Mouse (Mus musculus) adrenal gland, postnatal 14 days (tissue): Measurements from ENCODE around the gene Map3k5. TPM values are rescaled to one million over a fixed set of nuclear protein-coding genes. Genes with fewer than 3 reads are reported as not detected.

Source experiments
- DNase-seq: peaks from one replicate; pipeline ENCODE4 v3.0.0; 2021; ENCODE audit warnings: mixed read lengths
- total RNA-seq: library from RNA; stranded (reverse); gene quantifications from 2 replicates; pipeline ENCODE4 v1.2.3, GENCODE M21; 2021

Gene Map3k5
- total RNA-seq, 1 experiment from 2014 or later: 23.3 TPM

DNA sequence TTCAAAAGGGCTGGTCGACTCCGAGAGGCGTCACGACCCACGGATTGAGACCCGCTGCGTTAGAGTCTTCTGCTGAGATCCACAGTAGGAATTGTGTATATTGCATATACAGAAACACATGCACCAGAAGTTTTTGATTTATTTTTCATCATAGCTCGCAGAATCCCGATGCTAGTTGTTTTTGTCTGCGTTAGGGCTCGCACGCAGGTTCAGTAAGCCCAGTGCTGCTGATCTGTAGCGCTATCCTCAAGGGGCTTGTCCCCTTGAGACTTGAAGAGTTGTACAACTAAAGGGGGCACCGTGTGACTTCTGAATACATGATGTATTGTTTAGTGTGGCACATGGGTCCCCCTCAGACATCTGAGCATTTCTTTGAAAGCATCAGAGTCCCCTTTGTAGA lies 172.8 kb downstream of the Map3k5 start:
- no peak for DNase-seq

DNA sequence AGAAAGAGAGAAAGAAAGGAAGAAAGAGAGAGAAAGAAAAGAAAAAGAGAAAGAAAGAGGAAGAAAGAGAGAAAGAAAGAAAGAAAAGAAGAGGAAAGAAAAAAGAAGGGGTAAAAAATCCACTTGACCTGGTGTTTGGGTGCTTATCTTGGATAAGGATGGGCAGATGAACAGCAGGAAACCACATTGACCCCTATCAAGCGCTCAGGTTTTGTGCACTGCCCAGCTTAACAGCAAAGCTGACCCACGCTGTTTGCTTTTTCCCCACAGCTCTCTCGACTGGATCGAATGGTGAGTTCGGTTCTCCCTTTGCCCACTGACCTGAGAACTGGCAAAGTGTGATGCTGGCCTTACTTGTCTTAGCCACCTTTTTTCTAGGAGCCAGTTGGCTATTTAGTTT lies 177.2 kb downstream of the Map3k5 start:
- DNase-seq: no peak

DNA sequence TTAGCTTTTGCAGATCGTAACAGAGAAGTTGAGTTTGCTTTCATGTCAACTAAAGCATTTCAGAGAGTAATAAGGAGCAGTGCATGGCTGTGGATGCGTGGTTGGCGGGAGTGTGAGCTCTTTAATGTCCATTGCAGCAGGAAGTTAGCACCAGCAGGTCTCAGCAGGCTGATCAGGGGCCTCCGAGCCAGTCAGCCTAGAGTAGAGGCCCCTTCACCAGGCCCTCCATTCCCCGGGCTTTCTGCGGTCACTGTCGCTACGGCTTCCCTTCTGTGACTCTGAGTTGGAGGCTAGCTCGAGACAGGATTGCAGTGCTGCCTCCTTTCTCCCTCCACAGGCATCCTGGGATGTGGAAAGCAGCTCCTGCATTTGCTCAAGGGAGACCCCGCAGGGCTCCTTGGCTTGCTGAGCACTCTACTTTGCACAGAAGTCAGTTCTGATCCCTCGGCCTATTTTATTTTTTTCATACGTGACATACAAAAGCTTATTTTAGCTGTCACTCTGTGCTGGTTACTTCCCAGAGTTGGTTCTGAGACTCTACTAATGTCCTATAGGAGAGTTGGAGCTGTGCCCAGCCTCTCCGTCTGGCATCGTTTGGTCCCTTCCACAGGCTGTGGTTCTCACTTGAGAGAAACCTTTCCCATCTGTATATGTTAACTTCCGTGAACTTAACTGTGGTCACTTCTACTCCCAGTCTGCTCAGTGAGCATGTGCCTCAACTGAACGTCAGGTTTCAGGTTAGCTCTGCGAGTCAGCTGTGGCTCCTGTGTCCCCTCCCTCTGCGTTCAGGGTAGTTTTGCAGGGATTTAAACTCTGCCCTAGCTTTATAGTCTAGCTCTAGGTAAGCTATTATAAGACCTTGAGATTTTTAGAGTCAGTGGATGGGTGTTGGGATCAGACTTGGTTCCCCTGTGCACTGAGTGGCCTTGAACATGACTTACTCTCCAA lies 178.0 kb downstream of the Map3k5 start:
- no peak for DNase-seq

DNA sequence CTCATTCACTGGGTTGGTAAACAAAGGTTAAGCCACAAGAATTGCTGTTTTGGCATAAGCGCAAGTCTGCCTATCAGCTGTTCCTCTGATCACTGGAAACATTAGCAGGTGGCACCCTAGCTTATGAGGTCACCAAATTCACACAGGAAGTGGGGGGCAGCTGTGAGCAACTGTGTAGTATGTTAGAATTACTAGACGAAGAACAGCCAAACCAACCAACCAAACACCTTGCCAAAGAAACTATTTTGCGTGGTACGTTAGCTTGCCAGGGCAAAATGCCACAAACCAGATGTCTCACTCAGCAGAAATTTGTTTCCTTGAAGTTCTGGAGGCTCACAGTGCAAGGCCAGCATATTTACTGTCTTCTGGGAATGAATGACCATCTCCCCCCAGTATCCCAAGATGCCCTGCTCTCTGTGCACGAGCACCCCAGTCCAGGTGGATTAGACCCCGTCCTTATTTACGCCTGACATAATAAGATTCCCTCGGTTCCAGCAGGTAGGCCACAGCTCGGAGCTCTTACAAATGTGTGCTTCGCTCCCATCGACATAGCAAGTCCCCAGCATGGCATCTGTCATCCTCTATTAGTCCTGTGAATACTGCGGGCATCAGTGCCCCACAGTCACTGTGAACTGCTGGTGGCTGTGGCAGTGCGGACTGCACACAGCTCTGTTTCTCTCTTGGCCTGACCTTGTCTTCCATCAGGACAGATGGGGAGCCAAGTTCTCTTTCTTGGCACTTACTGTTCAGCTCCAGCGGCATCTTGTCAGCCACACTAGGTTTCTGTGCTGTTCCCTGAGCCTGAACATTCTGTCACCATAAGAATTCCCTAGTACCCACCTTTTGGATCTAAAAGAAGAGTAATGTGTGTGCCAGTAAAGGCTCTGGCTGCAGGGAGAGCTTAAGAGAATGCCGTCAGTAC lies 185.5 kb downstream of the Map3k5 start:
- DNase-seq: peak; percentile 66

DNA sequence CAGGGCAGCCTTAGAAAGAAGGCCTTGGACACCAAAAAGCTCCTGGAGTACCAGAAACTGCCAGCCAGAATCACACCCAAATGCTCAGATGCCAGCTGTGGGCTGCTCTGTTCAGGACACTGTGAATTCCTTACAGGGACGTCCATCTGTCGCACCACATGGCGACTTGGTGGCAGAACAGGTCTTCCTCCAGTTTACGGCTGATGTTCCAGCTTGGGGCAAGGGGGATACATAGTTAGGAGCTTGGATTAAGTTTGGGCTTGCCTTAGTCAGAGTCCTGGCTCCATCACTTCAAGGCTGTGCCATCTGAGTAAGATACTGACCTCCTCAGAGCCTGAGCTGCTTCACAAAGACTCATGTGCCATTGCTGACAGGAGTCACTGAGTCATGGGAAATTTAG lies 187.7 kb downstream of the Map3k5 start:
- no peak for DNase-seq

DNA sequence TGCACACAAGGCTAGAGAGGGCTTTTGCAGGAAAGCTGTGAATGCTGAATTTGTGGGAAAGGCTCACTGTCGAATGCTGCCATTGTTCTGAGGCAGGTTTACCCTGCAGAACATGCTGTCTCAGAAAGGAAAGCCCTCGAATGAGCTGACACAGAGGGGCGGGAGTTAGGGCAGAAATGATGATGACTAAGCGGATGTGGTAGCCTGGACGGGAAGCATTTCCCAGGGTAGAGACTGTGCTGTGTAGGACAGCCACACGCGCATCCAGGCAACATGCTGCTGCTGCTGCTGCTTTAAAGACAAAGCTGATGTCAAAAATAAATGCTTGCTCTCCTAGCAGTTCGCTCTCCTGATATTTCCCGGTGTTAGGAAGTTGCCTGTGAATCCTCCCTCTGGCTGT lies 189.1 kb downstream of the Map3k5 start:
- peak; percentile 70 for DNase-seq

DNA sequence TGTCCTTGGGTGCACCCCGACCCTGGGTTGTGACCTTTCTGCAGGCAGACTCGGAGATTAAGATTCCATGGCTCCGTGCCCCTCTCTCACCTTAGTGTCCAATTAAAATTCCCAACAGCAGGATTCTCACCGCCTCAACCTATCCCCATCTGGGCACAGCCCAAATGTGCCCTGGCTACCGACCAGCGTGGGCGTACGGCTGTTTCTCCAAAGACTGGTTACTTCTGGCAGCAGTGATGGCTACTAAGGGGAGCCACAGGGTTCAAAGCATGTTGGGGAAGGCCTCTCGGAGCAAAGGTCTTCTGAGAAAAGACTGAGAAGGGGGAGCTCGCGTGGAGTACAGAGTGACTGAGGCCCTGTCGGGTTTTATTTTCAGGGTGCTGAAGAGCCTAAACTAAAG lies 190.3 kb downstream of the Map3k5 start:
- no peak for DNase-seq

DNA sequence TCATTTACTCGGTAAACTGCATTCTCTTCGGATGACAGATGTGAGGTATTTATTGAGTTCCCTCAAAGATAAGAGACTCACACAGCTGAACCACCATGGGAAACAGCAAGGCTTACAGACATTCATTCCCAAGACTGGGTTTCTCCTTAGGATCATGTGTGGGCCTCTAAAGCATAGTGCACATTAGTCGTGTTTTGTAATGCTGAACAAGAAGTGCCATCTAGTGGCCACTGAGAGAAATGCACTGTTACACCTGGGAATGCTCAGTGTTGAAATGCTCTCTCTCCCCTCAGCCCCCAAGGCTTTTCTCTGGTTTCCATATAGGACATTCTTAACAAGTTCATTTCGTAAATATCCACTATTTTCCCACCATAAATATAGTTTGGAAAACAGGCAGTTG lies 191.0 kb downstream of the Map3k5 start:
- peak; percentile 68 for DNase-seq

DNA sequence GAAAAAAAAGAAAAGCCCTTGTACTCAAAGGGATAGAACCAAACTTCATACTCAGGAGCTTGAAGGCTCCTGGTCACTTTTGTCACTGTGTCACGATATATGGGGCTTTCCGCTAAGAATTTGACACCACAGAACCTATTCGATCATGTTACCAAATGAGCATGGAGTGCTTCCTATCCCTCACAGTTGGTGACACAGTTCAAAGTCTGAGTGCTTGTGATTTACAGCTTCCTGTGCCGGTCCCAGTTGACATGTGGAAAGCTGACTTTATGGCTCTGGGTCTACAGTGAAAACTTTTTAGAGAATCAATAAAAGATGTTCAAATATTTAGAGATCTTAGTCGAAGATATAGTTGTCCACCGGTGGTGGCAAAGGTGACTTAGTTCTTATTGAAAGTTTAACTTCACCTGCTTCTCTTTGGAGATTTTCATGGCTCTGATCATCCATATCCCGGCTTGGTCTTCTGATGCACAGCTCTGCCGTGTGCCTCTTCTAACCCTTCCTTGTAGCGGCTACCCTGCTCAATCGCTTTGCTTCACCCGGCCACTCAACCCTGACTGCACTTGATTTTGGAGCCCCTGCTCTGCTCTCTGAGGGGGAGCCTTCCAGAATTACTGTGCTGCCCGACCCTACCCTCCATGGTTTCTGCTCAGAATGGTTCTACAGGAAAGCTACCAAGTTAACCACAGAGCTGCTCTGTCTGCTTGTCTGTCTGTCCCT lies 198.8 kb downstream of the Map3k5 start:
- no peak for DNase-seq

DNA sequence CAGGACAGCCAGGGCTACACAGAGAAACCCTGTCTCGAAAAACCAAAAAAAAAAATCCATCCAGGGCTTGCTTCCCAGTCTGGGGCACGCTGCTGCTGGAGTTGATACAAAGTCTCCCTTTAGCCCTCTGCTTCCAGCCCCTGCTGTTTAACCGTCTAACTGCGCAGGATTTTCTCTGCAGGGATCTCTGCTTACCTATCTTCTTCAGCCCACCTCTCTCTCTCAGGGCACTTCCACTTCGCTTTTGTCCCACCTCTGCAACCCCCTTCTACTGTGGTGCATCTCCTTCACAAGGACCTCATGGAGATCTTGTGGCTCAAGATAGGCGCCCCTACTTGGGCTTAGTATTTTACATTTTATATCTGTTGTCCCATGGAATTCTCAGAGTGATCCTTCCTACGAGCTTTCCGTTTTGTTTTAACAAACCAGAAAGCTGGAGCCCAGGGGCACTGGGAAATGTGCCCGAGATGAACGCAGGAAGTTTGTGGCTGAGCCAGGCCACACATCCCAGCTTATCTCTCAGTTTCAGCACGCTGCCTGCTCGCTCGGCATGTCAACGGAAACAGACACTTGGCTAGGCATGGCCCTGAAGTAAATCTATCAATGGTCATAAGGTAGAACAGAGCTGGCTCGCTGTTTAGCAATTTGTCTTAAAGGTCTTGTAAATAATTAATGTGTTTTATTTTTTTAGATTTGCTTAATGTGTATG lies 201.2 kb downstream of the Map3k5 start:
- DNase-seq: peak; percentile 39

DNA sequence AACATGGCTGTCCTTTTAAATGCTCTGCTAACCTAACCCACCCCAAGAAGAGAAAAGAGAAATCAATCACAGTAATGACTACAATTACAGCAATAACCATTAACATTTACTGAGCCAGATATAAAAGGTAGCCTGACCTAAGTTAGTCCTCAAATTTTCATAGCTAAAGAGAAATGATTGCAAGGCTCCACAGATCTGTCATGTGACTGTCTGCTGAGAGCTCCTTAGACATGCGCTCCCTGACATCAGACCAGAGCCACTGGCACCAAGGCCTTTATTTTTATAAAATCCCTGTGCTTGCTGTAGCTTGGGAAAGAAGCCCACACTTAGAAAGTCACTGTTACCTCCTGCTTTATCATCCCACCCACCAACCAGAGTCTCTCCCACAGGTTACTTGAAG lies 202.2 kb downstream of the Map3k5 start:
- DNase-seq: no peak

DNA sequence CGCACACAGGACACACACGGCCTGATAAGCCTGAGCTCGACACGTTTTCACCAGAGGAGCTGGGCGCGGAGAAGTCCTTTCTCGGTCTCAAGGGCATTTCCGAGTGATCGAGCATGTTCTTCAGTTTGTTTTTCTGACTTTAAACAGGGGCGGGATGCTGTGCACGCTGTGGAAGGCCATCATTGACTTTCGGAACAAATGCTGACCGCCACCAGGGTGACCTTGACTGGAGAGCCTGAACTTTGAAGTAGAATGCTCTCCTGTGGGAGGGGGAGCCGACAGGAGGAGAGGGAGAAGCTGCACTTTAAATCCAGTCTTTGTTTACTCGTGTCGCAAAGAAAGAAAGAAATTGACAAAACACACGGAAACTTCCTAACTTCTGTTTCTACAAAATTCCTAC lies 207.1 kb downstream of the Map3k5 start:
- peak; percentile 72 for DNase-seq

DNA sequence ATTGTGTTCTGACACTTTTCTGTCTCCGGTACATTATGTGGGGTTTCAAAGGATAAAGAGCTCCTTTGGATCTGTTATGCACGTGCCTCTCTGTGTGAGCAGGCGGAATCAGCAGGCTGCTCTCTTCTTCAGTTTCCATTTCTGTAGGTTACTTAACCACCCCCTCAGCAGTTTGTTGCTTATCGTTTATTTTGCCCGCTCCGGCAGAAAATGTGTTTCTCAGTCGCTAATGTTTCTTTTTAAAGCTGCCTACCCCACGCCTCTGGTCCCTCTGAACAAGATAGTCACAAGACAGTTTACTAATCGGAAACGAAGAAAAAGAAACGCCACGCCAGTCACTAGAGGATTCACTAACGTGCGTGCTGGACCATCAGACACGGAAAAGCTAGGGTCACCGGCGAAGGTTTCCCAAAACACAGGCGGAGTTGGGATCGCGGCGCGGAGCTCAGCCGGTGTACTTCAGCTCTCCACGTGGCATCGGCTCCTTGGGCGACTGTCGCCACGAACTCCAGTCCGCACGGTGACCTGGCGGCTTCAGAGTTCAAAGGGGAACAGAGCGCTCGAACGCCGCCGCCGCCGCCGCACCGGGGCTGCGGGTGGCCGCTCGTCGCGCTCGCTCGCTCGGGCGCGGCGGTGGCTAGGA lies 214.0 kb downstream of the Map3k5 start, which contains the start of gene Map7:
Gene Map7 (plus strand): TSS at position 342 of the 643 bp plus-strand sequence.
- no peak for DNase-seq

DNA sequence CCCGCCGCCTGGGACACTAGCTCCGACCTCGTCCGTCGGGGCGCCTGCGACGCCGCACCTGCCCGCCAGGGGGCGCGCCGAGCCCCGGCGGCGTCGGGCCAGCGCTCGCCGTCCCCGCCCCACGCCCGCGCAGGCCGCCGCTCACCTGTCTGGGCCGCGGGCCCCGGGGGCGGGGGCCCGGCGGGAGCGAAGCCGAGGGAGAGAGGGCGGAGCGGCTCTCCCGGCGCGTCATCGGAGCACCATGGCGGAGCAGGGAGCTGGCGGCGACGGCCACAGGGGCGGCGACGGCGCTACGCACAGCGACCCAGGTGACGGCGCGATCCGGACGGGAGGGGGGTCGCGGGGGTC lies 214.5 kb downstream of the Map3k5 start:
- peak; percentile 82 for DNase-seq

DNA sequence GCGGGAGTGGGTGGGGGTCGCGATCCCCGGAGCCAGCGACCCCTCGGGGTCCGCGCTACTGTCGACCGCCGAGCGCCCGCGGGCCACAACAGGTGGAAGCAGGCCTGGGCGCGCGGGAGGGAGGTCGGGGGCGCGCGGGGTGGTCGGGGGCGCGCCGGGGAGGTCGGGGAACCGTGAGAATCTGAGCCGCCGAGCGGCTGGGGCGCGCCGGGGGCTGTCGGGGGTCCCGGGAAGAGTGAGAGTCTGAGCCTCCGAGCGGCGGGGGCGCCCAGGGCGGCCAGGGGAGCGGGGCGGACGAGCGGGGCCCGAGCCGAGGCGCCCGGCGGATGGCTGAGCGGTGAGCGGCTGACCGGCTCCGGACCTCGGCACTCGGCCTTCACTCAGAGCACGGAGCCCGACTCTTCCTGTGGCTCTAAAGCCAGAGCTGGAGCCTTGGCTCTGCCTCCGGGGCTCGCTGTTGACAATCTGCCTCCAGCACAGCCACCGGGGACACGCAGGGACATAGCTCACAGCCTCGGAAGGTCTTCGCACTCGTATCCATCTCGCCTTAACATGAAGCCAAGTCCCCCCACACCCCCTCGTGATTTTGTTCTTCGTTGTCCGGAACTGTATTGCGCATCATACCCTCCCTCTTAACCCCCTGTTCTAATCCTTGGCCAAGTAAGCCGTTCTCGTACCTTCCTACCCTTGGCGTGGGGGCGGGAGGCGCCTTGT lies 215.0 kb downstream of the Map3k5 start:
- peak; percentile 70 for DNase-seq

DNA sequence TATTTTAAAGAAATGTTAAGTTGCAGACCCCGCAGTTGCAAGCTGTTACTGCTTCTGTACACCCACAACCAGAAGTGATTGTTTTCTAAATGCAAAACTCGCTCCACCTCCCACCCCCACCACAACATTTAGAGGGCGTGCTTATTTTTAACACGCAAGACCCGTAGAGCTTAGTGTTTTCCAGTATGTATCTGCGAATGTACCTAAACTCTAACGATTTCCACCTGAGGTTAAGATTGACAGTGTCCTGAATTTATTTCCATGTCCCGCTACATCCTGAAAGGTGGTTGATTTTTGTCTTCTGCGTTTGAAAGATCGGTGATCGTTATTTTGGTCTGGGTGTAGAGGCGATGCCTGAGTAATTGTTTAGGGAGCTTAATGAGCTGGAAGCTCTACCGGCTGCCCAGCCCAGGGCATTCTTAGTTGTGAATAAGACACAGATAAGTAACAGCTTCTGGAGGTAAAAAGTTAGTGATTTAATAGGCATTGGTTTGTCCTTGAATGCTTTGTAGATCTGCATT lies 215.6 kb downstream of the Map3k5 start:
- DNase-seq: no peak

DNA sequence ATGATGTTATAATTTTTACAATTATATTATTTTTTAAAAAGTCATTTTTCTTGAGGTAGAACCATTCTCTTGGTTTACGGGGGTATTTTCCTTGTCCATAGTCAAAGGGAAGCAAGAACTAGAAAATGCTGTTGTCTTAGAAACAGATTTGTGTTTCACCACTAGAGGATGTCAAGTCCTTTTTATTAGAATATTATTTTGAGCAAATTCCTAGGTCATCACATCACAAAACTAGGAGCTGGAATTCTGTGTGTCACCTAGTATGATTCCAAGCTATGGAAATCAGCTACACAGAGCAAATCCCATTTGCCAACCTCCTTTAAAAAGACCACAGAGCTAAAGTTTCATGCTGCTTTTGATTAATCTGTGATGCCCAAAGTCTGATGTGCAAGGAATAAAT lies 217.9 kb downstream of the Map3k5 start:
- no peak for DNase-seq

DNA sequence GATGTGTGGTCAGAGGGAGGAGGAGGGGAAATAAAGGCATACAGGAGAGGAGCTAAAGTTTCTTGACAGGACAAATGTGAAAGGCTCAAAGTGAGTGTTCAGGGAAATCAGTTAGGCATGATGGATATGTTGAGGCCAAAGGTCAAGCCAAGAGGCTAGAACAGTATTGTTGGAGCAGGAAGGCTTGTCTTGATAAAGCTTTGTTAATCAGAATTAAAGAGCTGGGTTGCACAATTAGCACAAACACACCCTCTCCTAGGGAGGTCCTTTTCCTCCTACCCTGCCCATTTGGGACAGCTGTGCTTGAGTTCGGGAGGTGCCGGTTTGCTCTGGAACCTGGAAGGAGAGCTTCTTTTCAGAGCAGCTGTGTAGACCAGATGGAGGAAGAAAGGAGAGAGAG lies 219.2 kb downstream of the Map3k5 start:
- DNase-seq: no peak

DNA sequence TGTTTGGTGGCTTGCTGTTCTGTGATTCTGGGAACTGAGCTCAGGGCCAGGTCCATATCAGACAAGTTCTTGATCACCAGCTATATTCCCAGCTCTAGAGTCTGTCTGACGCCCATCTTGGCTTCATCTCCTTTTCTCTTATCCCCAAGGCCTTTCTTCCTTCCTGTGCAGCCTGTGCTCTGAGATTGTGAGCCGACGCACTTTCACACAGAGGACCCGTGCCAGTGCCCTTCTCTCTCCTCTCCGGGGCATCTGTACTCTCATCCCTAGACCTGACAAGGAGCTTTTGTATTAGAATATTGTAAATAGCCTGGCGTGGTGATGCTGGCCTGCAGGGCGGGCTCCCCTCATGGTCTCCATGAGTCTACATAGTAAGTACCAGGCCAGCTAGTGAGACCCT lies 221.1 kb downstream of the Map3k5 start:
- peak; percentile 16 for DNase-seq

DNA sequence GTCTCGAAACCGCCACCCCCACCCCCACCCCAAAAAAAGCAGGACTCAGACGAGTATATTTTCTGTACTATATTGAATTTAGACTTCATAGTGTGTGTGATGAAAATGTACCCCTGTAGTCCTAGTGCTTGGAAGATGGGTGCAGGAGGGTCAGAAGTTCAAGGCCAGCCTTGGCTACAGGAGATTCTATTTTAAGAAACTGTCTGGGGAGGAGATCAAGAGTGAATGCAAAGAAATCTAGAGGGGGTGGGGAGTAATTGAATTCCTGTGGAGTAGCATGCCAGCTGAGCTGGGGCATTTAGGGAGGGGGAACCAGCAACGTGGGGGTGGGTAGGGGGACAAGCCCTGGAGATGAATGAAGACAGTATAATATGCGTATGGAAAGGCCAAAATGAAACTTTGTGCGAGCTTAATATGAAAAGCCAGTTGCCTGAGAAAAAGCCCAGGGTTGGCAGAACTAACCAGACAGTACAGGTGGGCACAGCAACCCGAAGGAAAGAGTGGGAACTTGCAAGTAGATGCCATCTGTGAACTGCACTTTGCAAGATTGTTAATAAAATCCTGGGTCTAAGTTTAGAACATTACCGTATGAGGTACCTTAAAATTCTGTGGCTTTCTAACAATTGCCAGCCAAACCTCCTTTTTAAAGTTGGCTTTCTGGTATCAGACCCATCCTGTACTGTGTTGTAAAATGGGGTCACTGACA lies 222.9 kb downstream of the Map3k5 start:
- DNase-seq: no peak
